Mouse (Mus musculus) fat pad, adult 2 months (tissue): ENCODE data around the gene Hist1h2af.
"Not testable (repeated sequence)": the region's sequence is repeated elsewhere in the genome, so short reads cannot be mapped to it uniquely, and the experiment has no call there.

Source experiments
- DNase-seq: peaks from one replicate; pipeline ENCODE4 v3.0.0-alpha.2; 2011; ENCODE audit warnings: low read depth, low spot score; ENCODE audit errors: extremely low read depth

Hist1h2af gene

DNA sequence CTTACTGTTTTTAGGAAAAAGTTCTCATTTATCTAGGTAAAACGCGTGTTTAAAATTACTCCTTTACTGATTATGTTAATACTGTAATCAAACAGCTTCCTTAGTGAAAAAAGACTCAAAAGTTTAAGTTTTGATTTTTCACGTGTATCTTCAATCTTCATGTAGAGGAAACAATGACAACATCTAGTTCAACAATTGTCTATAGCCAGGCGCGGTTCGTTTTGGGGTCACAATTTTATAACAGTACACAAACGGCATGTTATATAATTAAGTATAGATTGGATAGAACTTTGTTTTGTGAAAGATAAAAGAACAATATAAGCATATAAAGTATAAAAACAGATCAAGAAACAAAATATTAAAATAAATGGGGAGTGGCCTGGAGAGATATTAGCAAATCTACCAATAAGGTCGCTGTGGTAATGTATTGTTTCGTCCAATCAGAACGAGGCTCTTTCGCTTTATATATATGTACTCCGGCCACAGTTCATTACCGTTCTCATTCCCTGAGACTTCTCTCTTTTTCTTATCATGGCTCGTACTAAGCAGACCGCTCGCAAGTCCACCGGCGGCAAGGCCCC, 41.7 kb downstream of the Hist1h2af start, which contains the start of gene Hist1h3d:
Gene Hist1h3d (plus strand): TSS at position 493 of the 581 bp plus-strand sequence.
- DNase-seq, result no peak

DNA sequence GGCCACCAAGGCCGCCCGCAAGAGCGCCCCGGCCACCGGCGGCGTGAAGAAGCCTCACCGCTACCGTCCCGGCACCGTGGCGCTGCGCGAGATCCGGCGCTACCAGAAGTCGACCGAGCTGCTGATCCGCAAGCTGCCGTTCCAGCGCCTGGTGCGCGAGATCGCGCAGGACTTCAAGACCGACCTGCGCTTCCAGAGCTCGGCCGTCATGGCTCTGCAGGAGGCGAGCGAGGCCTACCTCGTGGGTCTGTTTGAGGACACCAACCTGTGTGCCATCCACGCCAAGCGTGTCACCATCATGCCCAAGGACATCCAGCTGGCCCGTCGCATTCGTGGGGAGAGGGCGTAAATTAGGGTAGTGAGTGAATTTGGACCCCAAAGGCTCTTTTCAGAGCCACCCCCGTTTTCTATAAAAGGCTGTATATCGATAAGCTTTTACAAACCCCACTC, 42.2 kb downstream of the Hist1h2af start:
- DNase-seq, result not testable (repeated sequence)

DNA sequence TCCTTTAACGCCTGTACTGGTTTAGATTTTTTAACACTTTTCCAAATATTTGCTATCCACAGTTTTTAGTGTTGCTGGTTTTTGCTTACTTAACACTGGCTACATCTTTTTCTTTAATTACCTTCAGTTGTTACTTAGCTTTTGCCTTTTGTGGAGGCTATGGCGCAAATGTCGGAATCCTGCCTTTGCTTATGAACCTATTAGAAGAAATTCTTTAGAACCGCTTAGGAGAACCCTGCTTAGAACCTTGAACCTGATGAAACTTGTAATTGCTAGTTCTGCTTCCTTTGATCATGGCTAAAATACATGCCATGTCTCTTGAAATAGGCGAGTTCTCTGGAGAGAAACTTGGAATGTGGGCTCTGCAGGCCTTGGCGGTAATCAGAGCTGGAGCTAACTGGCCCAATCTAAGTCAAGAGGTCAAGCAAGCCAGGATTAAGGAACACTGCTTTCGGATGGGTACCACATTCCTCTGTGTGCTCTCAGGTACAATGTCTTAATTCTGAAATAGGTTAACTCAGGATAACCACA, 42.7 kb downstream of the Hist1h2af start:
- no peak for DNase-seq

- DNase-seq, result no peak
These were observed 43.4 kb downstream of the Hist1h2af start for GRCm38 (mm10) chr13:23576906-23577639.

DNA sequence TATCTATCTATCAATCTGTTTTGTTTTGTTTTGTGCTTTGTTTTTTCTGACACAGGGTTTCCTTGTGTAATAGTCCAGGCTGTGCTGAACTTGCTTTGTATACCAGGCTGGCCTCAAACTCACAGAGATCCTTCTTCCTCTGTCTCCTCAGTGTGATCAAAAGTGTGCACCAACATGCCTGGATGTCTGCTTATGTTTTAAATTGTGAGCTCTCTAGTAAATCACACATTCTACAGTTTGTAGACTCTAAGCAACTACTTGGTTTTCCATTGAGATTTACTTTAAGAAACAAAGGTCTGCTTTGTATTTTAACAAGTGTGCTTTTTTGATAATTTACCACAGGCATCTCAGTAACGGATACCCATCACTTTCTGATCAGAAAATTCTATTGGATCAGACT, 44.1 kb downstream of the Hist1h2af start:
- DNase-seq, result no peak

GRCm38 (mm10) chr13:23581408-23582218, 47.9 kb downstream of the Hist1h2af start, which contains the start of gene Hist1h4d:
Hist1h4d (plus strand) TSS chr13:23581598.
- peak; percentile 85 for DNase-seq

DNA sequence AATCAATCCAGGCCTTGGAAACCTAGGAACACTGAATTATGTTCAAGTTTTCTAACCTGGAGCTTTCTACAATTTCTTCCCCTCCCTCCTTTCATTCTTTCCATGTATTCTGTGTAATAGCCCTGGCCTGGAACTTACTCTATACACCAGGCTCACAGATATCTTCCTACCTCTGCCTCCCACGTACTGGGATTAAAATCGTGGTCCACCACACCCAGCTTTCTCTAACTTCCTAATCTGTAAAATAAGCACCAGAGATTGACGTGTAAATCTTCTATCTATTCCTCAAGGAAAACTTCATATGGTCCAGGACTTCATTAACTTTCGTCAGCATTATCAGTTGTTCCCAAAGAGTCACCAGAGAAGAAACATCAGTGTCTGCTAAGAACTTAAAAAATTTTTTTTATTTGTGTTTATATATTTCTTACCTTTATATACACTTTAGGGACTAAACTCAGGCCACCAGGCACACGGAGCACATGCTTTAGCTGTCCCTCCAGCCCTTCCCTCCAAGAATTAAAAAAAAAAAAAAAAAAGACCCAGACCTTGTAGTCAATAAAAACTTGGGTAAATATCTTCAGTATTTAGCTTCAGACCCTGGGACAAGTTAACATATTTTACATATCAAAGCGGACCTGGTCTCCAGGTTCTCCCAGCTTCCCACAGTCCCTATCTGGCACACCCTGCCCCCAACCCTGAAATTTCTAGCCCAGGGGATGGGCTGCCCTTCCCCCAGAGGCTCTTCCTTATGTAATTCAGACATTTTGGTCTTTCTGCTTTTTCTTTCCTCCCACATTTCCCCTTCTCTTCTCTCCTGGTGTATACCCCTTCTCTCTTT, 48.7 kb downstream of the Hist1h2af start:
- DNase-seq, result no peak

GRCm38 (mm10) chr13:23583387-23584068, 49.8 kb downstream of the Hist1h2af start:
- no peak for DNase-seq
